Mouse (Mus musculus): ENCODE measurements around the gene 1700001L19Rik.

1700001L19Rik gene

GRCm38 (mm10) chr13:68597199-68597598 lies at the start of gene 1700001L19Rik:
1700001L19Rik (plus strand) TSS chr13:68597421.
- in situ Hi-C loops (cut with MboI, MseI) = loop anchor here (25.0 kb wide), 2 partner anchors 1215 to 1660 kb away; partner anchors contain the start of gene Med10

GRCm38 (mm10) chr13:68553391-68553790 lies 43.8 kb upstream of the 1700001L19Rik start:
- in situ Hi-C loops (cut with MboI, MseI) = loop anchor here (5.0 to 25.0 kb wide), 2 partner anchors 236 to 691 kb away; partner anchors contain the start of gene BC048507

GRCm38 (mm10) chr13:68568110-68568509 lies 29.1 kb upstream of the 1700001L19Rik start:
- in situ Hi-C loops (cut with MboI, MseI) = loop anchor here (25.0 kb wide), 1 partner anchor 706 kb away; the partner anchor contains the start of gene BC048507

GRCm38 (mm10) chr13:68568548-68568947 lies 28.7 kb upstream of the 1700001L19Rik start:
- in situ Hi-C loops (cut with MboI, MseI) = loop anchor here (25.0 kb wide), 1 partner anchor 706 kb away; the partner anchor contains the start of gene BC048507

- in situ Hi-C loops (cut with MboI, MseI) = loop anchor here (10.0 to 25.0 kb wide), 2 partner anchors 707 to 1045 kb away; partner anchors contain the start of genes BC048507 and Srd5a1
Observed at GRCm38 (mm10) chr13:68569589-68570336, 27.5 kb upstream of the 1700001L19Rik start.

- in situ Hi-C loops (cut with MboI, MseI) = loop anchor here (10.0 to 25.0 kb wide), 2 partner anchors 710 to 1043 kb away; partner anchors contain the start of genes BC048507 and Srd5a1
Observed at GRCm38 (mm10) chr13:68572247-68572646, 25.0 kb upstream of the 1700001L19Rik start.

- in situ Hi-C loops (cut with MboI, MseI) = loop anchor here (10.0 to 25.0 kb wide), 2 partner anchors 711 to 1042 kb away; partner anchors contain the start of genes BC048507 and Srd5a1
Observed at GRCm38 (mm10) chr13:68572966-68573913, 24.0 kb upstream of the 1700001L19Rik start.

GRCm38 (mm10) chr13:68574398-68574797 lies 22.8 kb upstream of the 1700001L19Rik start:
- in situ Hi-C loops (cut with MboI, MseI) = loop anchor here (10.0 to 25.0 kb wide), 2 partner anchors 712 to 1040 kb away; partner anchors contain the start of genes BC048507 and Srd5a1

GRCm38 (mm10) chr13:68577945-68578344 lies 19.3 kb upstream of the 1700001L19Rik start:
- in situ Hi-C loops (cut with MboI, MseI) = loop anchor here (10.0 to 25.0 kb wide), 3 partner anchors 1037 to 1641 kb away; partner anchors contain the start of genes Med10 and Srd5a1

GRCm38 (mm10) chr13:68581086-68581740 lies 16.0 kb upstream of the 1700001L19Rik start:
- in situ Hi-C loops (cut with MboI, MseI) = loop anchor here (5.0 to 25.0 kb wide), 3 partner anchors 956 to 1644 kb away; partner anchors contain the start of gene Med10

- in situ Hi-C loops (cut with MboI, MseI) = loop anchor here (5.0 to 25.0 kb wide), 3 partner anchors 955 to 1645 kb away; partner anchors contain the start of gene Med10
Observed at GRCm38 (mm10) chr13:68581747-68582516, 15.3 kb upstream of the 1700001L19Rik start, which contains the start of the genes Mtrr and Fastkd3. Mtrr (minus strand) TSS chr13:68582149. Fastkd3 (plus strand) TSS chr13:68582234.

GRCm38 (mm10) chr13:68582517-68582780 lies 14.8 kb upstream of the 1700001L19Rik start:
- in situ Hi-C loops (cut with MboI, MseI) = loop anchor here (5.0 to 25.0 kb wide), 3 partner anchors 955 to 1645 kb away; partner anchors contain the start of gene Med10

GRCm38 (mm10) chr13:68583961-68584360 lies 13.3 kb upstream of the 1700001L19Rik start:
- in situ Hi-C loops (cut with MboI, MseI) = loop anchor here (5.0 to 25.0 kb wide), 3 partner anchors 953 to 1647 kb away; partner anchors contain the start of gene Med10

- in situ Hi-C loops (cut with MboI, MseI) = loop anchor here (25.0 kb wide), 2 partner anchors 1227 to 1648 kb away; partner anchors contain the start of gene Med10
Observed at GRCm38 (mm10) chr13:68585441-68585840, 11.8 kb upstream of the 1700001L19Rik start.

GRCm38 (mm10) chr13:68588352-68588751 lies 8.9 kb upstream of the 1700001L19Rik start:
- in situ Hi-C loops (cut with MboI, MseI) = loop anchor here (25.0 kb wide), 2 partner anchors 1224 to 1651 kb away; partner anchors contain the start of gene Med10

GRCm38 (mm10) chr13:68593797-68594196 lies 3.4 kb upstream of the 1700001L19Rik start:
- in situ Hi-C loops (cut with MboI, MseI) = loop anchor here (25.0 kb wide), 2 partner anchors 1219 to 1656 kb away; partner anchors contain the start of gene Med10

GRCm38 (mm10) chr13:68597667-68598066 lies 446 bp downstream of the 1700001L19Rik start:
- in situ Hi-C loops (cut with MboI, MseI) = loop anchor here (25.0 kb wide), 2 partner anchors 1215 to 1660 kb away; partner anchors contain the start of gene Med10

GRCm38 (mm10) chr13:68598953-68599352 lies 1.7 kb downstream of the 1700001L19Rik start:
- in situ Hi-C loops (cut with MboI, MseI) = loop anchor here (25.0 kb wide), 2 partner anchors 1213 to 1662 kb away; partner anchors contain the start of gene Med10

GRCm38 (mm10) chr13:68601184-68601583 lies 4.0 kb downstream of the 1700001L19Rik start:
- in situ Hi-C loops (cut with MboI, MseI) = no loop called here

Measured in T-helper 2 cell (primary cell).